Mouse (Mus musculus) forebrain, embryonic 12.5 days (tissue): Measurements from ENCODE around the gene A230072I06Rik. TPM values are rescaled to one million over a fixed set of nuclear protein-coding genes. Genes with fewer than 3 reads are reported as not detected.

Experiments used
- ATAC-seq: fragments of 200-750 bp; cut with Nextera tagmentation; 2 replicates; pipeline ENCODE4 v1.8.0; 2017; ENCODE audit warnings: moderate TSS enrichment; ENCODE audit not compliant: low FRiP score
- H3K27ac ChIP-seq: fragments of 300-500 bp; sonication (generic); 2 replicates; pipeline ENCODE4 v1.5.1; 2016; ENCODE audit warnings: mild to moderate bottlenecking
- H3K27me3 ChIP-seq: fragments of 300-500 bp; sonication (generic); 2 replicates; pipeline ENCODE4 v1.6.1; 2016; ENCODE audit warnings: mild to moderate bottlenecking
- H3K36me3 ChIP-seq: fragments of 300-500 bp; sonication (generic); replicated peaks from 2 replicates; pipeline ENCODE4 v1.6.1; 2016; ENCODE audit warnings: mild to moderate bottlenecking
- H3K4me1 ChIP-seq: fragments of 300-500 bp; sonication (generic); 2 replicates; pipeline ENCODE4 v1.6.1; 2016
- H3K4me2 ChIP-seq: fragments of 300-500 bp; sonication (generic); 2 replicates; pipeline ENCODE4 v1.6.1; 2016; ENCODE audit warnings: mild to moderate bottlenecking, moderate library complexity
- H3K4me3 ChIP-seq: fragments of 300-500 bp; sonication (generic); replicated peaks from 2 replicates; pipeline ENCODE4 v1.5.1; 2016; ENCODE audit warnings: mild to moderate bottlenecking
- H3K9ac ChIP-seq: fragments of 300-500 bp; sonication (generic); 2 replicates; pipeline ENCODE4 v1.6.1; 2016; ENCODE audit warnings: mild to moderate bottlenecking
- H3K9me3 ChIP-seq: fragments of 300-500 bp; sonication (generic); 2 replicates; pipeline ENCODE4 v1.6.1; 2016
- WGBS: fragments of 180-500 bp; shearing (Covaris S2); methylation state at CpG from one replicate; pipeline ENCODE4 v1.1.7; 2016; 5-methylcytosine and 5-hydroxymethylcytosine counted together
- polyA plus RNA-seq: library from polyadenylated mRNA; unstranded; fragments of >200 nt; fragmentation: Nextera tagmentation; extraction: Ambion mirVana; gene quantifications from 2 replicates; pipeline ENCODE4 v1.2.1, GENCODE M21; 2016

A230072I06Rik gene
- polyA plus RNA-seq: 0.18 and 0.56 TPM in 2 replicates

DNA sequence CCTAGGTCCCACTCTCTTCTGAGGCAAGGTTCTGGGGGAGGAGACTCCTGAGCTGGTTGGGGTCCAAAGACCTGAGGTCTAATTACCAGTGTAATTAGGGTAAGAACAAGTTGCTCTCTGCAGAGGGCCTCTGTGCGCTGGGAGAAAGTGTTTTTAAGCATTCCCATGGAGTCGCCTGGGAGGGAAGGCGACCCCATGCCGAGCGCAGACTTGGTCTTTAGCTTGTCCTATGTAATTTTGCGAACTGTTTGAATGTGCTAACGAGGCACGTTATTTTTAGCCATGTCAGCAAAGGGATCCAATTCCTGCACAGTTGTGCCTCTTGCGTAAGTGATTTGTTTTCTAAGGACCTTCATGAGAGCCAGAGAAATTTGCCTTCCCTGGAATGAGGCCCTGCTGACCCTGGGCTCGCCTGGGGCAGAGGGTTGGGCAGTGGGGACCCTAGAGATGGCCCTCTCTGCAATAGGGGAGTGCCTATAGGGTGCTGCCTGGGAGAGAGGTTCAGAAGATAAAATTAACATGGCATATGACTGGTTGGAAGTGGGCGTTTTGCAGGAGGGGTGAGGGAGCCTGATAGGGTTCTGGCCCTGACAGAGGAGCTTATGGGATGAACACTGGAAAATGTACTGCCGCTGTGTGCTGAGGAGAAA, at the start of gene A230072I06Rik:
A230072I06Rik (plus strand) TSS at position 157 of the 650 bp plus-strand sequence.
- Histone ChIP-seq H3K9me3 (no peaks in the 10 kb centered on the region), H3K9ac (no peak within 1 kb of the TSS; the same call in 1 of the 2 replicates), H3K4me2 (no peak within 1 kb of the TSS), H3K4me1 (peaks cover 23% of the 10 kb centered on the region), H3K27me3 (peaks cover 25% of the 10 kb centered on the region; the same call in 1 of the 2 replicates), H3K4me3 (no peak within 1 kb of the TSS), H3K27ac (peak within 1 kb of the TSS; percentile 66; the same call in 1 of the 2 replicates), H3K36me3 (no peaks in the 10 kb centered on the region)
- peak; percentile 70; the same call in 1 of the 2 replicates for ATAC-seq
- 17% methylated on average over 12 of the region's 12 CpGs for WGBS

DNA sequence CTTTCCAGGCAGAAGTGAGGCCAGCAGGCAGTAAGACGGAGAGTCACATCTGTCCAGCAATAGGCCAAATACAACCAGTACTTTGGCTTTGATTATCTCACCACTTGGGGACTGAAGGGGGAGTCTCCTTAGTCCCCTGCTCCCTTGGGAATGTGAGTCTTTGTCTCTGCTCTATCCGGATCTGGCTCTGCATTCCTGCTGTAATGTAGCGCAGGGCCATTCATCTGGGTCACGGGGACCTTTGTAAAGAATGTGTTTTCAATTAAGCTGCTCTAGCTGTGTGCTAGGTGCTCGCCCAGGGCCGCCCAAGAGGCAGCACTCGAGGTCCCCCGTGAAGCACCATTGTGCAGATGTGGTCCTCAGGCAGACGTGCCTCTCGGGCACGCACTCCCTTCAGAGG, 44.6 kb upstream of the A230072I06Rik start:
- Histone ChIP-seq H3K27me3 (peaks cover 46% of the 10 kb centered on the region), H3K4me3 (no peak overlapping the region), H3K4me2 (no peak overlapping the region), H3K9ac (no peak overlapping the region), H3K27ac (no peak overlapping the region), H3K4me1 (peaks cover 21% of the 10 kb centered on the region), H3K36me3 (no peaks in the 10 kb centered on the region), H3K9me3 (no peaks in the 10 kb centered on the region)
- WGBS: 9% methylated on average over 11 of the region's 11 CpGs
- no peak for ATAC-seq

DNA sequence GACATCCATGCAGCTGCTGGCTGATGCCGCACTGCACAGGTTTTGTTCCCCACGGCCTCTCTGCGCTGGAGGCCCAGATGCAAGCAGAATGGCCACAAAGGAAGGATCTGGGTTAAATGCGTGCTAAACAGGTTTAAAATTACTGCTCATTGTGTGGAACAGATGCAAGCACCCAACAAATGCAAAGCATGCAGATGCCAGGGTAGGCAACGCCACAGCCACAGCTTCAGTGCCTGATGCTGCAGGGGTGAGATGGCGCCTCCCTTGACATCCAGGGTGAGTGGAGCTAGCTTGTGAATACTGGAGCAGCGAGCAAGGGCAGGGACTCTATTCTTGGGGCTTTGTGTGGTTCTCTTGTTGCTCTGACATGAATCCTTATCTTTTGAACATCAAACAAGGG, 39.8 kb upstream of the A230072I06Rik start:
- H3K4me3 ChIP-seq: no peak overlapping the region
- peaks cover 25% of the 10 kb centered on the region for H3K4me1 ChIP-seq
- peaks cover 37% of the 10 kb centered on the region; the same call in 1 of the 2 replicates for H3K27me3 ChIP-seq
- 0 out of 2 replicates have a peak overlapping the region, but pooled peaks have one; percentile 42 for H3K27ac ChIP-seq
- 0 out of 2 replicates have a peak, but pooled peaks have one; percentile 30 for ATAC-seq
- H3K9ac ChIP-seq: no peak overlapping the region
- 60% methylated on average over 7 of the region's 7 CpGs for WGBS
- H3K4me2 ChIP-seq: no peak overlapping the region
- no peaks in the 10 kb centered on the region for H3K36me3 ChIP-seq
- no peaks in the 10 kb centered on the region for H3K9me3 ChIP-seq

DNA sequence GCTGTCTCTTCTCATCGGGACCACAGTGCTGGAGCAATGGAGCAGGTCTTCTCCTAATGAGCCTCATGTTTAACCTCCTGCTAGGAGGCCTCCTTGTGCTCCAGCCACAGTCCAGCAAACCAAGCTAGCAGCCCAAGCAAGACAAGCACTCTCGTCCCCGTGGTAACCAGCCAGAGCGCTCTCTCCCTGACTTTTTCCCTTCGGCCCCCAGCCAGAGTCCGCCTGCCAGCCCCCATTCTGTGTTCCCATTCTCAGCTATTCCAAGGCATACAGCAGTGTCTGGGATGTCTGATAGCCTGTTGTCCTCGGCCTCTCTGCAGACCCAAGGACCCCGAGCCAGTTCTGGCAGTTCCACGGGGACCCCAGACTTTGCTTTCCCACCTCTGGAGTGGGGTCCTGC, 38.5 kb upstream of the A230072I06Rik start:
- H3K27ac ChIP-seq: no peak overlapping the region
- no peak overlapping the region for H3K9ac ChIP-seq
- no peak for ATAC-seq
- H3K4me3 ChIP-seq: no peak overlapping the region
- no peaks in the 10 kb centered on the region for H3K36me3 ChIP-seq
- no peak overlapping the region for H3K4me2 ChIP-seq
- 64% methylated on average over 9 of the region's 9 CpGs for WGBS
- H3K4me1 ChIP-seq: peaks cover 18% of the 10 kb centered on the region
- peaks cover 34% of the 10 kb centered on the region; the same call in 1 of the 2 replicates for H3K27me3 ChIP-seq
- no peaks in the 10 kb centered on the region for H3K9me3 ChIP-seq

DNA sequence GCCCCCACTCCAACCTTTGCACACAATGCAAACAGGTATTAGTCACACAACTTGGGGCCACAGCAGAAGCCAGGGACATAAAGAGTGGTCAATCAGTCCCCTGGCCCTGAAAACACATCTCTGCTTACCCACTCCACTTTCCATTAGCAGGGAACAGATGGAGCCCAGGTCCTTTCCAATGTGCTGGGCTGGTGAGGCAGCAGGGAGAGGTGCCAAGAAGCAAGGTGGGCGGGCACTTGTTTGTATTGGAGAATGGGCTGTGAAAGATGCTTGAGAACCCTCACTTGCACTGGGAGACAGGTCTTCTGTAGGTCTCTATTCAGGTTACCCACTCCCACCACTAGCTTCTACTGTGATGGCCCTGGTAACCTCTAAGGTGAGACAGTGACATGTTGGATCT, 34.9 kb upstream of the A230072I06Rik start:
- H3K4me2 ChIP-seq: no peak overlapping the region
- no peak overlapping the region for H3K9ac ChIP-seq
- no peak for ATAC-seq
- 92% methylated on average over 1 of the region's 1 CpGs for WGBS
- H3K27ac ChIP-seq: no peak overlapping the region
- H3K4me3 ChIP-seq: no peak overlapping the region
- H3K27me3 ChIP-seq: peaks cover 29% of the 10 kb centered on the region; the same call in 1 of the 2 replicates
- H3K4me1 ChIP-seq: peaks cover 13% of the 10 kb centered on the region
- H3K36me3 ChIP-seq: no peaks in the 10 kb centered on the region
- no peaks in the 10 kb centered on the region for H3K9me3 ChIP-seq

DNA sequence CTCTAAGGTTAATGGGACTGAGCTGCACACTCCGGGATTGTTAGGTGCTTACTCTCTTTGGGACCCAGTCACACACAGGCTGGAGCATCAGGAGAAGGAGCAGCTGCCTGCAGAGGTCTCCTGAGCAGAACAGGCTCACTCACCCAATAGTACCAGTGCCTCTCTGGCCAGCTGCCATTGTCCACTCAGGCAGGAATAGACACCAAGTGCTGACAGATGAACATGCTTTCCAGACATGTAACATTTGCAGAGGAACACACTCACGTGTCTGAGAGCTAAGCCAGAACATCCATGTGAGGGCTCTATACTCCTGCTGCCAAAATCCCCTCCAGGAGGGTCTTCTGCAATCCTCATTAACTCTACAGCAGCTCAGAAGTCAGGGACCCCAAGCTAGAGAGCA, 18.7 kb upstream of the A230072I06Rik start:
- H3K4me3 ChIP-seq: no peak overlapping the region
- peaks cover 10% of the 10 kb centered on the region for H3K4me1 ChIP-seq
- no peaks in the 10 kb centered on the region for H3K36me3 ChIP-seq
- no peaks in the 10 kb centered on the region for H3K9me3 ChIP-seq
- ATAC-seq: no peak
- H3K4me2 ChIP-seq: no peak overlapping the region
- H3K9ac ChIP-seq: no peak overlapping the region
- WGBS: 91% methylated on average over 2 of the region's 2 CpGs
- H3K27ac ChIP-seq: no peak overlapping the region
- H3K27me3 ChIP-seq: peaks cover 19% of the 10 kb centered on the region

DNA sequence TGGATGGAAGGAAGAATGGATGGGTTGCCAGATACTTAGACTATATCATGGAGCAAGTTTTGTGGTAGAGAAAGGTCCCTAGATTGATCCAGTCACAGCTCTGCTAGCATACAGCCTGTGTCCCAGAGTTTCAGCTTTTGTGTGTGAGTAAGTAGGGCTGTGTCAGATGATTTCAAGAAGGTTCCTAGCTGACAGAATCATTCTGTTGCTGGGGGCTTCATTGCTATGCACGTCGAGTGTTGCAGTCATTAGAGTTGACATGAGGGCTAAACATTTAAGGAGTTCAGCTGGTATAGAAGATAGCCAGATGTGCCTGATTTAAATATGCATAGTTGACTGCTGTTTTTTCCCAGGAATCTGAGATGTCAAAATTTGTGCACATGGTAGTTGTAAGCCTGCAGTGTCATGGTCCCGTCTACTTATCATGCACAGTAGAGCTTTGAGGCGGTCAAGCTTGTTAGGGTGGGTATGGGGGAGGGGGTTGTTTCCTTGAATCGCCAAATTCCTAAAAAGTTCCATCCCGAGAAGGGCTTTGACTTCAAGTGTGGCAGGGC, 18.1 kb upstream of the A230072I06Rik start:
- H3K27ac ChIP-seq: no peak overlapping the region
- H3K4me1 ChIP-seq: peaks cover 10% of the 10 kb centered on the region
- H3K4me3 ChIP-seq: no peak overlapping the region
- WGBS: 79% methylated on average over 6 of the region's 6 CpGs
- H3K36me3 ChIP-seq: no peaks in the 10 kb centered on the region
- no peak for ATAC-seq
- no peak overlapping the region for H3K9ac ChIP-seq
- no peak overlapping the region for H3K4me2 ChIP-seq
- peaks cover 19% of the 10 kb centered on the region for H3K27me3 ChIP-seq
- H3K9me3 ChIP-seq: no peaks in the 10 kb centered on the region

DNA sequence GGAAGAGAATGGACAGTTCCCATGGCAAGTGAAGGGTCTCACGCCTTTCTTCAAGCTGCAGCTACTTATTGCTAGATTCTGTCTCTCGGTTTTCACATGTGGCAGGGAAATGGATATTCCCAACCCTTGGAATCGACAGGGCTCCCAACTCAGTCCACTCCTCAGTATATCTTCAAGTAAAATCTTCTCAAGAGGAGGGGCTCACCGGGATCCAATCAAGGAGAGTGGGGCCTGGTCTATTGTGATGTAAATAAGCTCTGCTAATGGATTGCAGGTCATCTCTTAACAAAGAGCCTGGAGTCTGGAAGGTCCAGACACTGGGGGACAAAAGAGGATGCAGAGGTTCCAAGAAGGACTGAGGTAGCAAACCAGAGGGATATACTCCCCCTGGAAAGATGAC, 17.1 kb upstream of the A230072I06Rik start:
- Histone ChIP-seq H3K9ac (no peak overlapping the region), H3K27me3 (peaks cover 25% of the 10 kb centered on the region), H3K36me3 (no peaks in the 10 kb centered on the region), H3K27ac (no peak overlapping the region), H3K4me3 (no peak overlapping the region), H3K9me3 (no peaks in the 10 kb centered on the region), H3K4me2 (no peak overlapping the region), H3K4me1 (peaks cover 10% of the 10 kb centered on the region)
- no peak for ATAC-seq
- WGBS: 33% methylated on average over 4 of the region's 4 CpGs

DNA sequence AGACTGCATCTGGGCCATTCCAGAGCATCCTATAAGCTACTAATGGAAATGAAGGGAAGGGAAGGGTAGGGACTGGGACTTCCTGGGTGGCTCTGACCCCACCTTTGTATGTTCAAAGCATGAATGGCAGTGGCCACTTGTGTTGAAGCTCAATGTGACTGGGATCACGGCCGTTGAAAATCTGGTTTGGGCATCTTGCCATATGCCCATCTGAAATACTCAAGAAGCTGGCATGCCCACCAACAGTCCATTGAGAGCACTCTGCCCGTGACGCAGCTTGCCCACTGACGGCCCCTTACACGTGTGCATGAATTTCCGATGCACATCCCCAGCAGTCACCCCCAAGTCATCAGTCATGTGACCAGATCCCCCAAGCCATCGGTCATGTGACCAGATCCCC, 13.6 kb upstream of the A230072I06Rik start:
- H3K36me3 ChIP-seq: no peaks in the 10 kb centered on the region
- no peak overlapping the region for H3K4me2 ChIP-seq
- WGBS: 95% methylated on average over 8 of the region's 8 CpGs
- H3K4me3 ChIP-seq: no peak overlapping the region
- peaks cover 16% of the 10 kb centered on the region for H3K4me1 ChIP-seq
- no peaks in the 10 kb centered on the region for H3K9me3 ChIP-seq
- H3K27me3 ChIP-seq: peaks cover 39% of the 10 kb centered on the region
- H3K27ac ChIP-seq: no peak overlapping the region
- ATAC-seq: no peak
- no peak overlapping the region for H3K9ac ChIP-seq

DNA sequence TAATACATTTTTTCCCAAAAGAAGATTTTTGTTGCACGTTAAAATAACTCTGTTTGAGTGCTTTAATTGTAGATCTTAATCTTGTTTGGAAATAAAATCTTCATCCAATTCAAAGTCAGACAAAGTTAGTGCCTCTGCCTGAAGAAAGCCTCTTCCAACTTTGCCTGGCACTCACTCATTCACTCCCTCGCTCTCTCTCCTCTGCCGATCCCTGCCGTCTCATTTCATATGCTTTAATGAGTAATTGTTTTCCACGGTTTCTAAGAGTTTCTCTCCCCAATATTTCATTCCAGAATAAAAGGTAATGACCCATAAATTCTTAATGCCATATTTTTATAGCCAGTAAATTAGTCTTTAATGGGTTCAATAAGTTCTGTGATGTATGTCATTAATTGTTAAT, 10.8 kb upstream of the A230072I06Rik start:
- H3K9ac ChIP-seq: no peak overlapping the region
- no peak overlapping the region for H3K4me3 ChIP-seq
- no peaks in the 10 kb centered on the region for H3K9me3 ChIP-seq
- H3K36me3 ChIP-seq: no peaks in the 10 kb centered on the region
- H3K4me1 ChIP-seq: peaks cover 6% of the 10 kb centered on the region
- no peak overlapping the region for H3K4me2 ChIP-seq
- ATAC-seq: no peak
- WGBS: 24% methylated on average over 5 of the region's 5 CpGs
- no peak overlapping the region for H3K27ac ChIP-seq
- H3K27me3 ChIP-seq: peaks cover 44% of the 10 kb centered on the region

DNA sequence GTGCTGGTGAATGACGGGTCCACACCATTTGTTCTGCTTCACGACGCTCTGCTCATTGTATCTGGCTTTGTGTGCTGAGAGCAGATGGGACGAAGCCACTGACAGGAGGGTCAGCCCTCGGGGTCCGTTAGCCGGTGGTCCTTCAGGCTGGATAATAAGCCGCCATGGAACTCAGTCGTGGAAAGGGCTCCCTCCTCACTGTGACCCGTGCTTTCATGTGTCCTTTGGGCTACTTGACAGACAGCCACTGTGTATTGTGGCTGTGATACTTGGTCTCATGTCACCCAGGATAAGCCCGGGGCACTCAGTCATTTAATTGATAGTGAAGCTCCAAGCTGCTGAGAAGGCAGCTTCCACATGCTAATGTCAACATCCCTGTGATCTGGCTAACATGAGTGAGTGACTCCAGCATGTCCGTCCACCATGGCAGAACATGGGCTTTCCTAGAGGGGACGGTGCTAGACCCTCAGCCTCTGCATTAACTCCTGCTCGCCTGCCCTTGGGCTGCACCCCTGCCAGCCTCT, 10.3 kb upstream of the A230072I06Rik start:
- peaks cover 6% of the 10 kb centered on the region for H3K4me1 ChIP-seq
- ATAC-seq: 0 out of 2 replicates have a peak, but pooled peaks have one; percentile 57
- H3K4me3 ChIP-seq: no peak overlapping the region
- H3K27me3 ChIP-seq: peaks cover 39% of the 10 kb centered on the region
- no peak overlapping the region for H3K27ac ChIP-seq
- no peak overlapping the region for H3K4me2 ChIP-seq
- no peaks in the 10 kb centered on the region for H3K36me3 ChIP-seq
- 29% methylated on average over 14 of the region's 14 CpGs for WGBS
- H3K9me3 ChIP-seq: no peaks in the 10 kb centered on the region
- no peak overlapping the region for H3K9ac ChIP-seq

DNA sequence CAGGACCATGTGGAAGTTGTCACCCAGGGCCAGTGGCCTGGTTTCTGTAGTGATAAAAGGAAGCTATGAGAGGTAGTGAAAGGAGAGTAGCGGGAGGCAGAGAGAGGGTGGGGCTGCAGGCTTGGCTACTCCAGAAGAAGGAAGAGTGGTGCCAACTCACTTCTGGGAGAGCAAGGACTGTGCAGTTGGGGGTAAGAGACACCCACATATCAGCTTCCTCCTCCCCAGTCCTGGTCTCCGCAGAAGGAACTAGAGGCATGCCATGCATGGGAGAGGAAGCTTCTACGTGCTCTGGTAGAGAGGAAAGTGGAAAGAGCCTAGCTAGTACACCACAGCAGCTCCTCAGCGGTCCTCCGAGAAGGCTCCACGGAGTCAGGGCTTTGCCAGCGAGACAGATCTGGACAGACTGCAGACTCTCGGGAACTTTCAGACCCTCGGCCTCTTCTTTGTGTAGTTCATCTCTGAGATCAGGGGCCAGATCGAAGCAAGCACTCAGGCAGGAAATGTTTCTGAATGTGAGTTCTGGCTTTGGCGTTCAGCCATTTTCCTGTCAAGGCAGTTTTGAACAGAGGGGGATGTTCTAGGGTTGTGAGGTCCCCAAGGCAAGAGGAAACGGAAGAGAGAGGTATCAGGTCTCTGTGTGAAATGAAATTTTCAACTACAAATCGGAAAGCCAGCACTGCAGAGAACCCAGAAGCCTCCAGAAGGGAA, 1.0 kb downstream of the A230072I06Rik start:
- Histone ChIP-seq H3K4me3 (no peak overlapping the region), H3K4me1 (peaks cover 23% of the 10 kb centered on the region), H3K27ac (no peak overlapping the region), H3K4me2 (no peak overlapping the region), H3K9ac (no peak overlapping the region), H3K36me3 (no peaks in the 10 kb centered on the region), H3K27me3 (peaks cover 30% of the 10 kb centered on the region; the same call in 1 of the 2 replicates), H3K9me3 (no peaks in the 10 kb centered on the region)
- WGBS: 76% methylated on average over 13 of the region's 13 CpGs
- ATAC-seq: no peak
